Mouse (Mus musculus) liver, embryonic 11.5 days (tissue): Measurements from ENCODE around the gene Sec61a1. TPM values are rescaled to one million over a fixed set of nuclear protein-coding genes. Genes with fewer than 3 reads are reported as not detected.

ENCODE experiments used
- ATAC-seq: fragments of 200-750 bp; cut with Nextera tagmentation; replicated peaks from 2 replicates; pipeline ENCODE4 v1.8.0; 2017; ENCODE audit warnings: moderate number of reproducible peaks, mild to moderate bottlenecking, moderate TSS enrichment, moderate library complexity; ENCODE audit not compliant: low FRiP score
- DNase-seq: peaks from one replicate; pipeline ENCODE4 v3.0.0-alpha.2; 2017; ENCODE audit warnings: low spot score
- H3K27ac ChIP-seq: fragments of 300-500 bp; sonication (generic); 2 replicates; pipeline ENCODE4 v1.5.1; 2014; ENCODE audit warnings: mild to moderate bottlenecking, low read depth, low read length, control low read depth
- H3K27me3 ChIP-seq: fragments of 300-500 bp; sonication (generic); replicated peaks from 2 replicates; pipeline ENCODE4 v1.6.1; 2014; ENCODE audit warnings: low read length, mixed read lengths; ENCODE audit not compliant: control insufficient read depth, insufficient read depth
- H3K36me3 ChIP-seq: fragments of 300-500 bp; sonication (generic); 2 replicates; pipeline ENCODE4 v1.6.1; 2014; ENCODE audit warnings: mild to moderate bottlenecking, low read length, moderate library complexity, mixed read lengths; ENCODE audit not compliant: control insufficient read depth, insufficient read depth
- H3K4me1 ChIP-seq: fragments of 300-500 bp; sonication (generic); replicated peaks from 2 replicates; pipeline ENCODE4 v1.6.1; 2014; ENCODE audit warnings: low read length, mixed read lengths; ENCODE audit not compliant: control insufficient read depth, insufficient read depth
- H3K4me2 ChIP-seq: fragments of 300-500 bp; sonication (generic); 2 replicates; pipeline ENCODE4 v1.6.1; 2014; ENCODE audit warnings: mild to moderate bottlenecking, control low read depth, moderate library complexity
- H3K4me3 ChIP-seq: fragments of 300-500 bp; sonication (generic); 2 replicates; pipeline ENCODE4 v1.5.1; 2014; ENCODE audit warnings: low read depth, low read length, control low read depth
- H3K9ac ChIP-seq: fragments of 300-500 bp; sonication (generic); 2 replicates; pipeline ENCODE4 v1.6.1; 2014; ENCODE audit warnings: low read depth, low read length, control low read depth
- H3K9me3 ChIP-seq: fragments of 300-500 bp; sonication (generic); 2 replicates; pipeline ENCODE4 v1.6.1; 2016; ENCODE audit warnings: low read length, inconsistent platforms, mixed read lengths; ENCODE audit not compliant: control insufficient read depth
- WGBS: fragments of 180-500 bp; shearing (Covaris S2); extraction: QIAGEN DNeasy Blood & Tissue Kit; methylation state at CpG from one replicate; pipeline ENCODE4 v1.1.7; 2014; 5-methylcytosine and 5-hydroxymethylcytosine counted together
- polyA plus RNA-seq: library from polyadenylated mRNA; unstranded; fragments of >200 nt; fragmentation: Nextera tagmentation; extraction: Ambion mirVana; gene quantifications from 2 replicates; pipeline ENCODE4 v1.2.1, GENCODE M21; 2014

Gene Sec61a1
- polyA plus RNA-seq, 1 experiment from 2014 or later: 214 TPM

DNA sequence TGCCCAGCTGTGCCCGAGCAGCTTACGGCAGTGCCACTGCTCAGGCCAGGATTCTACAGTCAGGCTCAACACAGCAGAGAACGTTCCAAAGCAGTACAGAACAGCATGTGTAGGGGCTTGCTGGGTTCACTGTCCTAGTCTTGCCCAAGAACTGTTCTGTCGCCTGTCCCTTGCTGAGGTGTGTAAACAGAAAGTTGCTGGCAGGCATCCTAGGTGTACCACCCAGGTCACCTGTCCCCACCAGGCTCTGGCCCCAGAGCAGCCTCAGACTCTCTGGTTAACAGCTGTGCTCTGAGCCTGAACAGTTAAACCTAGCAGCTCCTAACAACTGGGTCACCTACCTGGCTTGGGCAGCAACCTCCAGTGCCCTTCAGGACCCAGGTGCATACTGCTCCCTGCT is 15.7 kb downstream of the Sec61a1 start:
- Histone ChIP-seq H3K27ac (peak overlapping the region; percentile 83), H3K36me3 (peaks cover 49% of the 10 kb centered on the region), H3K4me1 (peaks cover 42% of the 10 kb centered on the region), H3K27me3 (no peaks in the 10 kb centered on the region), H3K4me3 (no peak overlapping the region), H3K9me3 (no peaks in the 10 kb centered on the region), H3K4me2 (no peak overlapping the region), H3K9ac (0 out of 2 replicates have a peak overlapping the region, but pooled peaks have one; percentile 6)
- WGBS: 82% methylated on average over 4 of the region's 4 CpGs
- DNase-seq (no peak), ATAC-seq (no peak)

DNA sequence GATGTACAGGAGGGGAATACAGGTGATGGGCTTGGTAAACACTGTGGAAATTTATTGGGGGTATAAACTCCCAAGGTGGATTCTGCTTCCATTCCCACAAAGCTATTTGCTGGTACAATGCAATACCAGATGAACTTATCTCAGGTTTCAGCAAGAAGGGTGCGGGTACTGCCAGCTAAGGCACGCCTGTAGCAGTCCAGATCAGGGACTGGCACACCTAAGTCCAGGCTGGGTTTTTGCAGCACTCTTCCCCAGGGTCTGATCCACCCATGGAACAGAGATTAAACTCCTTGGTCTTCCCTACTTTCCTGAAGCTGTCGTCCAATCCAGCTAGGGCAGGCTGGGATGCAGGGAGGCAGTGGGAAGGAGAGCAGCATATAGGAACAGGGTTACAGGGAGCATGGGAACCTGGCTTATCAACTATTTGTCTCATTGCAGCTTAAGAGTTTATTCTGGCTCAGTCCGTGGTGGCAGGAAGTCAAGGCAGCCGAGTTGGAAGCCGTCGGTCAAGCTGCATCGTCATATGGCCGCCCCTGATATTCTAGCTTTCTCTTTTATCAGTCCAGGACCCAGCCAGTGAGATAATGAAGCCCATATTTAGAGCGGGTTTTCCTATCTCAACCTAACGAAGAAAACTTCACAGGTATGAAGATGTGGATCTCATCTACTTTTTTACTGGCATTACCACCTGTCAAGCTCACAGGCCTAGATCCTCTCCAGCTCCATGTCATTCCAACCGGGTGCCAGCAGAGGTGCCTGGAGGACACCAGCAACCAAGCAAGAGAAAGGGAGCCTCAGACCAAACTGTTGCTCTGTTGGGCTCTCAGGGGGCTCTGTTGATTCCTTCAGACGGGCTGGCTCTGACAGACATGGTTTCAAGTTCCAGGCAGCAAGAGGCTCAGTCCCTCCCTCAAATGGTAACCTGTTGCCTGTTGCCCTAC is 16.4 kb downstream of the Sec61a1 start:
- H3K36me3 ChIP-seq: peaks cover 45% of the 10 kb centered on the region
- peaks cover 42% of the 10 kb centered on the region for H3K4me1 ChIP-seq
- DNase-seq (no peak), ATAC-seq (peak; percentile 65)
- 28% methylated on average over 13 of the region's 13 CpGs for WGBS
- H3K4me2 ChIP-seq: peak overlapping the region; percentile 41
- no peaks in the 10 kb centered on the region for H3K9me3 ChIP-seq
- H3K27ac ChIP-seq: peak overlapping the region; percentile 83
- peak overlapping the region; percentile 11 for H3K9ac ChIP-seq
- H3K4me3 ChIP-seq: no peak overlapping the region
- H3K27me3 ChIP-seq: no peaks in the 10 kb centered on the region

DNA sequence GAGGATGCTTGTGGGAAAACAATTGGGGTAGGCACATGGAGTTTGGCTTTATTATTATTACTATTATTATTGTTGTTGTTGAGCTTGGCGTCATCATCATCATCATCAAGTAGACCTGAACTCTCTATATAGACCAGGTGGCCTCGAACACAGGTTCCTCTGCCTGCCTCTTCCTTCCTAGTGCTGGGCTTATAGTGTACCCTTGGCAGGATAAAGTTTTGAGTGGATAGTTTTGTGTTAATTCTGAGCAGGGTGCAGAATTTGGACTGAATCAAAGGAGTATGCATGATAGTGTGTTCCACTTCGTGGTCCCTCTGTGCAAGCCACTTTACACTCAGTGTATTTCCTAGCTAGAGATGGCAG is 18.3 kb downstream of the Sec61a1 start:
- Histone ChIP-seq H3K9me3 (no peaks in the 10 kb centered on the region), H3K4me2 (peak overlapping the region; percentile 97), H3K4me1 (peaks cover 42% of the 10 kb centered on the region), H3K9ac (peak overlapping the region; percentile 66), H3K36me3 (peaks cover 33% of the 10 kb centered on the region), H3K27ac (no peak overlapping the region), H3K4me3 (peak overlapping the region; percentile 54), H3K27me3 (no peaks in the 10 kb centered on the region)
- DNase-seq (no peak), ATAC-seq (peak; percentile 5; the same call in 1 of the 2 replicates)
- WGBS: 6% methylated on average over 3 of the region's 3 CpGs

DNA sequence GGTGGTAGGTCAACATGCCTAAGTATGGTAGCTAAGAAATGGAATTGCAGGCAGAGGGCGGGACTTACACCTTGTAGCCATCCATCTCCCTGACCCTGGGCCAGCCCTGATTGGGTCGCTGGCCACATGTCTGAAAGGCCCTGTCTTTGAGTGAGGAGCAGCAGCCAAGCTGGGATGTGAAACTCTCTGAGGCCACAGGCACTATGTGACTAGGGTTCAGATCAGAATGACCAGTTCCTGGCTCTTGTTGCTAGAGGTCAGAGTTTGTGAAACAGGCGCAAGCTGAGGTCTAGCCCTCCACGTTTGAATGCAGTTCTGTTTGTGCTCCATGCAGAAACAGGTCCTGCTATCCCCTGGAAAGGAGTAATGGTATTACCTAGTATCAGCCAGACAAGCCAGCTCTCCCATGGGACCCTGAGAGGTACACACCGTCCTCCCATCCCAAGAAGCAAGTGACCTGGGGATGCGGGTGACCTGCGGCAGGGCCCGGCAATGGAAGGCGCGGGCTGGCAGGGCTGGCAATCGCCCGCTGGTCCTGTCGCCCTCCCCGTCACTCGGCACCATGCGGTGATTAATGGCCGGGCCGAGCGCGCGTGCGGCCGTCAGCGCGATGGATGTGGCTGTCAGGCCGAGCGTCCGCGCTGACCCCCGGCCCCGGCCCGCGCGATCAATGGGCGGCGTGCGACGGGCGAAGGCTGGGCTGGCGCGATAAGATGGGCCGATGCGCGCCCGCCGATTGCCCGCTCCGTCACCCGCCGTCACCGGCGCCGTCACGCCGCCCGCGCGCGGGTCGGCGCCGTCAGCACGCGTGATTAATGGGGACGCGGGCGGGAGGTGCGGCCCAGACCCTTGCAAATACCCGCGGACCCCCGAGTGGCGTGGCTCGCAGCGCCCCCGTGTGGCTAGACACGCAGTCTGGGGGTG is 19.0 kb downstream of the Sec61a1 start:
- Histone ChIP-seq H3K36me3 (peaks cover 28% of the 10 kb centered on the region), H3K4me3 (peak overlapping the region; percentile 54), H3K27me3 (no peaks in the 10 kb centered on the region), H3K4me1 (peaks cover 42% of the 10 kb centered on the region), H3K9me3 (no peaks in the 10 kb centered on the region), H3K4me2 (peak overlapping the region; percentile 97), H3K27ac (peak overlapping the region; percentile 30), H3K9ac (peak overlapping the region; percentile 66)
- ATAC-seq: peak; percentile 52
- peak; percentile 69 for DNase-seq
- WGBS: 3% methylated on average over 76 of the region's 76 CpGs

DNA sequence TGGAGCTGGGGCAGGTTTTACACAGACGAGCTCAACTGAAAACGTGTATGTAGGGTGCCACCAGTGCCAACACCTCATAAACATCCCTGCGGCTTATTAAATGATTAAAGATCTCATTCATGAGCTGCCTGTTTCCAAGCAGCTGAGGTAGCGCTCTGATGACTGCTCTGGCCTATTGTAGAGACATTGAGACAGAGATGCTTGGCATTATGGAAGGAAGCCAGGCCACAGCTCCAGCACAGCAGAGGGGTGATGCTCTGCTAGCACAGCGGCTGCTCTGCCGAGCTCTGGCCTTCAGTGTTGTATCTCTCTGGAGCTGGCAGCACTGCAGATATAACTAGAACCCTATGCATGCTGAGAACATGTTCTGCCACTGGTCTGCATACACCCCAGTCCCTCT is 25.0 kb downstream of the Sec61a1 start:
- Histone ChIP-seq H3K4me2 (no peak overlapping the region), H3K27me3 (no peaks in the 10 kb centered on the region), H3K9ac (no peak overlapping the region), H3K4me1 (0 out of 2 replicates have a peak, but pooled peaks cover 2% of the 10 kb centered on the region), H3K27ac (no peak overlapping the region), H3K4me3 (no peak overlapping the region), H3K9me3 (no peaks in the 10 kb centered on the region), H3K36me3 (peaks cover 32% of the 10 kb centered on the region)
- DNase-seq (no peak), ATAC-seq (no peak)
- WGBS: 83% methylated on average over 6 of the region's 6 CpGs

DNA sequence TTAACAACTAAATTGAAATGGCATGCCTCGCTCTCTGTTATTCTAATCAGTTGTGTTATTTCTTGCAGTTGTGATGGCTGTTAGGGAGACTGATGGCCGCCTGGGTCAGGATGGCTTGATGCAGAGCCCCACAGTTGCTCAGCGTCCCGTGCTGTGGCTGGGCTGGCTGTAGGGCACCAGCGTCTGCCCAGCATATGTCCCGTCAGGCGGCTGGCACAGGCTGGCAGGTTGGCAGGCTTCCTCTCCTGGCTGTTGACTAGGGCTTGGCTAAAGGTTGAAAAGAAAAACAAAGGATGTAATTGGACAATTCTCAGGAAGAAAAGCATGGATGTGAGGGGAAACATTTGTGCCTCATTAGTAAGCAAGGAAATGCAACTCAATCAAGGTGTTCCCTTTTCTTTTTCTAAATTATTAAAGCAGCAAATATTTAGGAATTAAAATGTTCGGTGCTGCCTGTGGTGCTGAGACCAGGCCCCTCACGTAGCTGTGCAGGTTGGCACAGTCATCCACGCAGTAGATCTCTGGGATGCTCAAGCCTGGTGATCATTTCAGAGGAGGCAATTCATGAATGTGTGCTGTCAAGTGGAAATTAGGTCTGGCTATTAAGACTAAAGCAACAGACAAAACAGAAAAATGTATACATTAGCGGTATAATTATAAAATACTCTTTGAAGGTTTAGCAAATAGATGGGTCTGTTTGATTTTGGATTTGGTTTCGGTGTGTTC is 27.9 kb downstream of the Sec61a1 start:
- DNase-seq: no peak
- Histone ChIP-seq H3K36me3 (peaks cover 38% of the 10 kb centered on the region), H3K9ac (no peak overlapping the region), H3K27me3 (no peaks in the 10 kb centered on the region), H3K9me3 (no peaks in the 10 kb centered on the region), H3K4me2 (no peak overlapping the region), H3K4me3 (no peak overlapping the region), H3K27ac (no peak overlapping the region), H3K4me1 (no peaks in the 10 kb centered on the region)
- 91% methylated on average over 12 of the region's 12 CpGs for WGBS
- no peak for ATAC-seq

DNA sequence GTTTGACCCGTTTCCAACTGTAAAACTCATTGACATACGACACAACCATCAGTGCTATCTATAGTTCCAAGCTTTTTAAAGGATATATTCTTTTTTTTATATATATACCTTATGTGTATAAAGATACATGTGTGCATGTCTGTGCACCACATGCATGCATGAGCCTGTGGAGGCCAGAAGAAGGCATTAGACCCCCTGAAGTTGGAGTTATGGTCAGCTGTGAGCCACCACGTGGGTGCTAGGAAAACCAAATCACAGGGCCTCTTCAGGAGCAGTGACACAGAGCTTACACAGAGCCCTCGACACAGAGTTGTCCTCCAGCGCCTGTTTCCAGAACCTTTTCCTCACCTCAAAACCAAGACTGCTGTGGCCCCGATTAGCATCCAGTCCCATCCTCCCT is 28.9 kb downstream of the Sec61a1 start:
- Histone ChIP-seq H3K27ac (no peak overlapping the region), H3K27me3 (no peaks in the 10 kb centered on the region), H3K4me1 (no peaks in the 10 kb centered on the region), H3K4me3 (no peak overlapping the region), H3K9ac (no peak overlapping the region), H3K36me3 (peaks cover 42% of the 10 kb centered on the region), H3K4me2 (no peak overlapping the region), H3K9me3 (no peaks in the 10 kb centered on the region)
- DNase-seq (no peak), ATAC-seq (no peak)
- 82% methylated on average over 6 of the region's 6 CpGs for WGBS

DNA sequence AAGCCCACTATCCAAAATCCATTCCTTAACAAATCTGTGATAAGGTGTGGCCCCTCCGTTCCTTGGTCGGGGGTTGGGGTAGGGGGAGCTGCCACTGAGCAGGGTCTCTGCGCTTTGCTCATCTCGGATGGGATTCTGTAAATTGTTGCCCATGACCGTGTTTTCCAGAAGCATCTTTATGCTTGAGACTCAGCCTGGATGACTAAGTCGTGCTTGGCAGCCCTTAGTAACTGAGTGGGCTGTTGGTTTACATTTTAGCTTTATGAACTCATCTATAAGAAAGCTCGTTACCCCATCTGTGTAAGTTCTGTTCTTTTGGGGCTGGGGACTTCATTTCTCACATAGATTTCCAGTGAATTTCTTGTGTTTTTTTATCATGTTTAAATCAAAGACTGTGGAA is 29.7 kb downstream of the Sec61a1 start:
- Histone ChIP-seq H3K9ac (no peak overlapping the region), H3K36me3 (peaks cover 50% of the 10 kb centered on the region), H3K4me2 (no peak overlapping the region), H3K27ac (no peak overlapping the region), H3K9me3 (no peaks in the 10 kb centered on the region), H3K4me3 (no peak overlapping the region), H3K27me3 (no peaks in the 10 kb centered on the region), H3K4me1 (0 out of 2 replicates have a peak, but pooled peaks cover 2% of the 10 kb centered on the region)
- ATAC-seq: no peak
- no peak for DNase-seq
- 88% methylated on average over 7 of the region's 7 CpGs for WGBS
